Mouse (Mus musculus): Measurements from ENCODE around the gene Pecam1. TPM values are rescaled to one million over a fixed set of nuclear protein-coding genes. Genes with fewer than 3 reads are reported as not detected.
A peak's percentile ranks its signal among the peaks of the same experiment; 100 is the strongest.
"Not testable (repeated sequence)": the region's sequence is repeated elsewhere in the genome, so short reads cannot be mapped to it uniquely, and the experiment has no call there.

The Pecam1 gene
- polyA plus RNA-seq, 1 experiment = 13.6 TPM

DNA sequence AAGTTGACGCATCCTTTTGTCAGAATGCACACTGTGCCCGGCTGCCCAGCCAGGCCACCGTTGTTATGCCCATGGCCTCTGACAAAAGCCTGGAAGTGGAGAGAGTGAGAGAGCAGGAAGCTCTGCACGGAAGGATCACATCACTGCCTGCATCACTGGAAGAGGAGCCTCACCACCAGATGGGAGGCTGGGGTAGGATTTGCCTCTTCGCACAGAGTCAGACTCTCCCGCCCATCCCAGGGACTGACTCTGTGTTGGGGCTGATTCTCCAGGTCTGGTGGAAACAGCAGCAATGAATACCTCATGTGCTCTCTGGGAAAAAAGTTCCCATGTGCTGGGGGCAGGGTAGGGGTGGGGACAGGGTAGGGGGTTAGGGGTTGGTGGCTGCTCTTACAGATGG lies 86.6 kb downstream of the Pecam1 start:
- H3K9me3 ChIP-seq = no peaks in the 10 kb centered on the region
- H3K36me3 ChIP-seq (replicated peaks; ENCODE audit: low read length) = peaks cover 93% of the 10 kb centered on the region
- no peak overlapping the region for H3K4me3 ChIP-seq (replicated peaks)
- H3K27me3 ChIP-seq (replicated peaks) = no peaks in the 10 kb centered on the region
- TF ChIP-seq GATA1 (IDR thresholded peaks at IDR 0.05; ENCODE audit: borderline replicate concordance, low read length) (no peak), FLI1 (IDR thresholded peaks at IDR 0.05; ENCODE audit: low read length) (no peak)
- H3K4me1 ChIP-seq = peaks cover 65% of the 10 kb centered on the region

DNA sequence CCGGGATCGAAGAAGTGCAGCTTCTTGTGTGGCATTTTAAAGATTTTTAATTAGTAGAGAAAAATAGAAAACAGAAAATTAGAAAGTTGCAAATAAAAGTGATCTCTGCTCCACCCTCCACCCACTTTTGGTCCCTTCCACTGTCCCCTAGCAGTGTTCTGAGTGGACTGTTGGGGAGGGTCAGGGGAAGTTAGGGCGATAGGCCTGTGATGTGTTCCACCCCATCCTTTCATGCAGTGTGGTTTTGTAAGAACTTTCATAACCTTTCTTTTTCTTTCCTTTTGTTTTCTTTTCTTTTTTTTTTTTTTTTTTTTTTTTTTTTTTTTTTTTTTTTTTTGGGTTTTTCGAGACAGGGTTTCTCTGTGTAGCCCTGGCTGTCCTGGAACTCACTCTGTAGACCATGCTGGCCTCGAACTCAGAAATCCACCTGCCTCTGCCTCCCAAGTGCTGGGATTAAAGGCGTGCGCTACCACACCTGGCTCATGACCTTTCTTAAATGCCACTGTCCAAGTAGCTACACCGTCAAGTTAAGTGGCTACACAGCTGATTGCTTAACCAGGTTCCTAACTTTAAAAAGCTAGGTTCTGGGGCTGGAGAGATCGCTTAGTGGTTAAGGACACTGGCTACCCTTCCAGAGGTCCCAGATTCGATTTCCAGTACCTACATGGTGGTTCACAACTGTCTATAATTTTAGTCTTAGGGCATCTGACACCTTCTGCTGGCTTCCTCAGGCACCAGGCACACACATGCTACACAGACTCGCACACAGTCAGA lies 87.6 kb downstream of the Pecam1 start:
- Histone ChIP-seq H3K36me3 (replicated peaks; ENCODE audit: low read length) (peaks cover 92% of the 10 kb centered on the region), H3K4me3 (replicated peaks) (no peak overlapping the region), H3K27me3 (replicated peaks) (no peaks in the 10 kb centered on the region), H3K4me1 (peaks cover 70% of the 10 kb centered on the region), H3K9me3 (no peaks in the 10 kb centered on the region)
- no peak for TF ChIP-seq GATA1 (IDR thresholded peaks at IDR 0.05; ENCODE audit: borderline replicate concordance, low read length)
- TF ChIP-seq FLI1 (IDR thresholded peaks at IDR 0.05; ENCODE audit: low read length) = no peak

DNA sequence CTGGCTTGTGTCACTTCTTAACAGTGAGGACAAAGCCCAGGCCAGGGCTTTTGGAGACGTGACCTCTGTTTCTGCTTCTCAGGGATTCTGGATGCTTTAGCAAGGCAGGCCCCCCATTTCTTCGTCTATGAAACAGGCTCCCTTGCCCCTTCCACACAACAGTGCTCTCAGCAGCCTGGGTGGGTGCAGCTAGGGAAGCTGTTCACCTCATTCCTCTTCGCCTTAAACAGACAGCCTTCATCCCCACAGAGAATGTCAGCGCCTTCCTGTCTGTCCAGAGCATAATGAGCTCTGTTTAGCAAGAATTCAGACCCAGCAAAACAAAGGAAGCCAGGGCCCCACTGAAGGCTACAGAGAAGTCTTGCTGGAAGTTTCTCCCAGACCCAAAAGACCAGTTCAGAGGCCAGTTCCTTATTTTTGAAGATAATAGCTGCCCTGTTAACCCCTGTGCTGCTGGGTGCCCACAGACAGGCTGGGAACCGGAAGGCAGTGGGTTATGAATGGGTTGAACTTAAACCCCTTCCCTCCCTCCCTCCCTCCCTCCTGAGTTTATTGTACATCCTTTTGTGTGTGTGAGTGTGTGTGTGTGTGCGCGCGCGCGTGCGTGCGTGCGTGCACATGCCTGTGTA lies 89.9 kb downstream of the Pecam1 start:
- TF ChIP-seq FLI1 (IDR thresholded peaks at IDR 0.05; ENCODE audit: low read length) = no peak
- TF ChIP-seq GATA1 (IDR thresholded peaks at IDR 0.05; ENCODE audit: borderline replicate concordance, low read length) = no peak
- peaks cover 68% of the 10 kb centered on the region for H3K4me1 ChIP-seq
- no peaks in the 10 kb centered on the region for H3K27me3 ChIP-seq (replicated peaks)
- H3K9me3 ChIP-seq = no peaks in the 10 kb centered on the region
- H3K4me3 ChIP-seq (replicated peaks) = peak overlapping the region; percentile 73
- peaks cover 91% of the 10 kb centered on the region for H3K36me3 ChIP-seq (replicated peaks; ENCODE audit: low read length)

DNA sequence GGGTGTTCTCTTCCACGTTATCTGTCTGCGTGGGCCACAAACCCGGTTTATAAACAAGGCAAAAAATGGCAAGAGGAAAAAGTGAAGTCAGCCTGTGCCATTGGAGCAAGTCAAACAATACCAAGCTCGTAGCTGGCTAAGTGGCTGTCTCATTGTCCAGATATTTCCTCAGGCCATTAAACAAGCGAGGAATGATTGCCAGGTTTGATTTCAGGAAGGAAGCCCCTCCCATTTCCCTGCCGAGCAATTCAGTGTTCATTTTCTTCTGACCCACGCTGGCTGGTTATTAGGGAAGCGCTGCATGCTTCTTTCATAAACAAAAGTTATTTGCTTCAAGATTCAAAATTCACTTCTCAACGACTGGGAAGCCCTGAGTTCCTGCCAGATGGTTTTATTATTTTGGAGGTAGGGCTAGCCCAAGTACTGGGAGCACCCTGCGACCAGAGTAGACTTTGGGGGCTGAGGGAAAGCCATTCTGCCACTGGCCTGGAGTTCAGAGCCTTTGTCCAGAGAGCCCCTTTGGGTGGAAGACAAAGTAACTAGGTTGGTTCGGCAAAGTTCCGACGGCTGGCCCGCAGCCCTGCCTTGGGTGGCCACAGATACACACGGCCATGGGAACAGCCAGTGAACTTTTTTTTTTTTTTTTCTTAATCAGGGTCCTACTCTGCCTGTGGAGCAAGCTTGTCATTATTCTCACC lies 90.7 kb downstream of the Pecam1 start:
- peak overlapping the region; percentile 33 for H3K4me3 ChIP-seq (replicated peaks)
- peaks cover 68% of the 10 kb centered on the region for H3K4me1 ChIP-seq
- TF ChIP-seq FLI1 (IDR thresholded peaks at IDR 0.05; ENCODE audit: low read length) (no peak), GATA1 (IDR thresholded peaks at IDR 0.05; ENCODE audit: borderline replicate concordance, low read length) (no peak)
- peaks cover 95% of the 10 kb centered on the region for H3K36me3 ChIP-seq (replicated peaks; ENCODE audit: low read length)
- H3K9me3 ChIP-seq = no peaks in the 10 kb centered on the region
- no peaks in the 10 kb centered on the region for H3K27me3 ChIP-seq (replicated peaks)

DNA sequence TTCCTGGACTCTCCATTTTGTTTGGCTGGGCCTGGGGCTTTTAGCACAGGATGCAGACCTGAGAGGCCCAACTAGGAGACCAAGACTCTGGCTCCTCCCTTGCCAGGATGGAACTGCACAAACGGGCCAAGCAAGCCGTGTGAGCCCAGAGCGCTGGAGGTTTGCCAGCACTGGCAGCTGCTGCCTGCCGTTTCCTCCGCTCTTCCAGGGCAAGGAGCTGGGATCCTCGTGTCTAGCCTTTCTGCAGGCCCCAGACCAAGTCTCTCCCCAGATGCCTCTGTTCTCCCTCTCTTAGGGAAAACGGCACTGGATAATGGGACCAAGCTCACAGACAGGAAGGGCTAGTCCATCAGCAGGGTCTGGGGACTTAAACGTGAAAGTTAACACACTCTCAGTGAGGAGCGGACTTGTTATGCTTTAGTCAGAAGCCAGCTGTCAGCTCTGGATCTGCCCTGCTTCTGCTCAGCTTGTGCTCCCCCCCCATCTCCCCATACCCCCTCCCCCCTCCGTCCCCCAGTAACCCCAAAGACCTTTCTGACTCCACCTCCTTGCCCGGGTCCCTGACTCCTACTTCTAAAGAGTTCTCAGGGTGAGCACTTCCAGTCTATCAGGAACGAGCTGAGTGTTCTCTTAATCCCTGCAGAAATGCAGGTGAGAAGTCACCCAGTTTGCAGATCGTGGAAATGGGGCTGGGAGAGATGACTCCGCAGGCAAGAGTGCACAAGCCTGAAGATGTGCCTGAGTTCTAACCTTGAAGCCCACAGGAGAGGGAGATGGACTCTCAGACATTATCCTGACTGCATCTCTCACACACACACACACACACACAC lies 92.2 kb downstream of the Pecam1 start:
- no peaks in the 10 kb centered on the region for H3K27me3 ChIP-seq (replicated peaks)
- peaks cover 89% of the 10 kb centered on the region for H3K36me3 ChIP-seq (replicated peaks; ENCODE audit: low read length)
- peaks cover 56% of the 10 kb centered on the region for H3K4me1 ChIP-seq
- TF ChIP-seq GATA1 (IDR thresholded peaks at IDR 0.05; ENCODE audit: borderline replicate concordance, low read length) = no peak
- no peak for TF ChIP-seq FLI1 (IDR thresholded peaks at IDR 0.05; ENCODE audit: low read length)
- no peak overlapping the region for H3K4me3 ChIP-seq (replicated peaks)
- no peaks in the 10 kb centered on the region for H3K9me3 ChIP-seq

DNA sequence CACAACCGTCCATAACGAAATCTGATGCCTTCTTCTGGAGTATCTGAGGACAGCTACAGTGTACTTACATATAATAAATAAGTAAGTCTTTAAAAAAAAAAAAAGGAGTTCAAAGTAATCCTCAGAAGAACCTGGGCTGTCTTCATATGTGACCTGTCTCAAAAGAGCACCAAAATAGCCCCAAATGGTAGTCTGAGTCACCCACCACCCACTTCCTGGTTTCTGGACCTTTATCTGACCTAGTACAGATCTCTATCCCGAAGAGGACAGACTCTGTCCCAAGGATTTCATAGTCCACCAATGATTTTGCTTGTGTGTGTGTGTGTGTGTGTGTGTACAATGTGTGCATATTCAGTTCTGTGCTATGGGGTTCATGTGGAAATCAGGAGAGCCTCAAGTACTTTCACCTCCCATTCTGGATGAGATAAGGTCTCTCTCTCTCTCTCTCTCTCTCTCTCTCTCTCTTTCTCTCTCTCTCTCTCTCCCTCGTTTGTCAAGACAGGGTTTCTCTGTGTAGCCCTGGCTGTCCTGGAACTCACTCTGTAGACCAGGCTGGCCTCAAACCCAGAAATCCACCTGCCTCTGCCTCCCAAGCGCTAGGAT lies 93.4 kb downstream of the Pecam1 start:
- H3K36me3 ChIP-seq (replicated peaks; ENCODE audit: low read length) = peaks cover 87% of the 10 kb centered on the region
- H3K4me1 ChIP-seq = peaks cover 46% of the 10 kb centered on the region
- H3K4me3 ChIP-seq (replicated peaks) = not testable (repeated sequence)

DNA sequence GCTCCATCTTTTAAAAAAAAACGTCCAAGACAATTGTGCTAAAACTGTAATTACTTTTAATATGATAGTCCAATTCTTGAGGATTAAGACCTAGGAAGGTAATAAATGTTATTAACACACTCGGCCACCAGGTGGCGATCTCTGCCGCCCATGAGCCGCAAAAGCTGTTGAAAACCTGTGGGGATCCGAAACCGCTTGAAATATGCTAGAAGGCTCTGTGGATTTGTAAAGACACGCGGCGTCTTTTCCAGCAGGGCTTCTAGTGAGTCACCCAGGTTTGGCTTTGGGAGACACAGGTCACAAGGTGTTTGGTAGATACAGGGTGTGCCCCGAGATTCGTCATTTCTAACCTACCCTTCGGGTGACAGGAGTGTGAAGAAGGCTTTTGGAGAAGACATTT lies 102.1 kb downstream of the Pecam1 start:
- Histone ChIP-seq H3K4me1 (peaks cover 14% of the 10 kb centered on the region), H3K36me3 (replicated peaks; ENCODE audit: low read length) (peaks cover 13% of the 10 kb centered on the region), H3K9me3 (no peaks in the 10 kb centered on the region), H3K27me3 (replicated peaks) (no peaks in the 10 kb centered on the region), H3K4me3 (replicated peaks) (peak overlapping the region; percentile 53)
- TF ChIP-seq GATA1 (IDR thresholded peaks at IDR 0.05; ENCODE audit: borderline replicate concordance, low read length) (no peak), FLI1 (IDR thresholded peaks at IDR 0.05; ENCODE audit: low read length) (no peak)

More for the DNA sequence above, 93.4 kb downstream of the Pecam1 start:
- H3K27me3 ChIP-seq (replicated peaks); H3K9me3 ChIP-seq: not testable (repeated sequence)

DNA sequence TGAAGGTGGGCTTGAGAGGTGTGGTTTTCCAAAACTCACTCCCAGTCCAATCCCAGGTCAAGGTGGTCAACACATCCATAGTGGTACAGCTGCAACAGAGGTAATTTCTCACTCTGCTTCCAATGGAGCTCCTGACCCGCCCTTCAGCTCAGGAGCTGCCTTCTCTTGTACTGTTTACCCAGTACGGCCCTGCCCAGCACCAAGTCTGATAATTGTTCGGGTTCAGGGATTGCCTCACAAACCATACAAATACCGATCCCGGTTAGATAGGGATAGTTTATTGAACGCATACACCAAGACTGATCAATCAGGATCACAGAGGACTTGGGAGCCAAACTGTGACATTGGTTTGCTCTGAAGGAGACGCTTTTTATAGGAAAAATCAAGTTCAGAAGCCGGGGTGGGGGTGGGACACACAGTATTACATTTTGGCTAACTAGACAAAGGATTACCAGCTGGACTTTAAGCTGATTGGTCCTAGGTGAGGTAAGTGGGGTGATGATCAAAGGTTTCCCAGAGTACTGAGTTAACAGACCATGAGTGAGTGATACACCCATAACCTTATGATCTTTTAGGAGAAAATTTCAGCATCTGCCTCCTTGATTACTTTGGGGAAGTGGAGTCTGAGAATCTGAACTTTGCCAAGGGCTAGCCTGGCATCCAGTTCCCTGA lies 107.3 kb downstream of the Pecam1 start:
- no peaks in the 10 kb centered on the region for H3K27me3 ChIP-seq (replicated peaks)
- H3K36me3 ChIP-seq (replicated peaks; ENCODE audit: low read length) = no peaks in the 10 kb centered on the region
- no peak overlapping the region for H3K4me3 ChIP-seq (replicated peaks)
- no peak for TF ChIP-seq FLI1 (IDR thresholded peaks at IDR 0.05; ENCODE audit: low read length)
- TF ChIP-seq GATA1 (IDR thresholded peaks at IDR 0.05; ENCODE audit: borderline replicate concordance, low read length) = no peak
- no peaks in the 10 kb centered on the region for H3K9me3 ChIP-seq
- peaks cover 48% of the 10 kb centered on the region for H3K4me1 ChIP-seq

DNA sequence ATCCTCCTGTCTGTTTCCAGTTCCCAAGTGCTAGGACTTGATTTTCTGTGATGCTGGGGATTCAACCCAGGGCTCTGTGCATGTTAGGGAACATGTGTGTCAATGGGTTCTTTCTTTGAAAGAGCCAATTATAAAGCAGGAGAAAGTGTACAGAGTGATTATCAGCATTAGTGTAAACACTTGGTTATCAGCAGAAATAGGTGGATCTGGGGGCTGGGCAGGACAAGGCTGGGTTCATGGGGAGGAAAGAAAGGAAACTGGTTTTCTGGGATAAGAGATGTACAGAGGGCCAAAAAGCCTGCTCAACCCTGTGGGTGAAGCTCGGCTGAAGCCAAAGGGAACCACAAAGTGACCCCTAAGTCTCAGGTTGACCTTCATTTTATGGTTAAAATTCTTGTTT lies 108.8 kb downstream of the Pecam1 start:
- H3K36me3 ChIP-seq (replicated peaks; ENCODE audit: low read length) = no peaks in the 10 kb centered on the region
- H3K27me3 ChIP-seq (replicated peaks) = no peaks in the 10 kb centered on the region
- TF ChIP-seq FLI1 (IDR thresholded peaks at IDR 0.05; ENCODE audit: low read length) (no peak), GATA1 (IDR thresholded peaks at IDR 0.05; ENCODE audit: borderline replicate concordance, low read length) (no peak)
- H3K4me3 ChIP-seq (replicated peaks) = no peak overlapping the region
- peaks cover 54% of the 10 kb centered on the region for H3K4me1 ChIP-seq
- no peaks in the 10 kb centered on the region for H3K9me3 ChIP-seq

All from megakaryocyte, embryonic 14.5 days (primary cell).